Mouse (Mus musculus): ENCODE measurements at regions not wholly inside any gene's neighbourhood (a gene's known extent, or its start where the extent isn't known, plus 50 kb on each side); places are given as distances from the start of the nearest gene placed in this dataset.

- DNase-seq (ENCODE audit: low spot score) (peak; percentile 28), ATAC-seq (ENCODE audit: low read depth) (peak; percentile 74; the same call in 1 of the 2 replicates)
- 22% methylated on average over 12 of the region's 12 CpGs for WGBS
- Histone ChIP-seq H3K4me1 (ENCODE audit: control insufficient read depth, insufficient read depth, low read length) (no peaks in the 10 kb centered on the region), H3K9ac (ENCODE audit: low read depth, low read length) (no peak overlapping the region), H3K27ac (replicated peaks; ENCODE audit: low read depth, low read length) (no peak overlapping the region), H3K4me2 (ENCODE audit: low read depth, low read length) (no peak overlapping the region), H3K9me3 (ENCODE audit: control insufficient read depth, low read length) (no peaks in the 10 kb centered on the region), H3K36me3 (ENCODE audit: control insufficient read depth, insufficient read depth, low read length) (no peaks in the 10 kb centered on the region), H3K27me3 (replicated peaks; ENCODE audit: control insufficient read depth, insufficient read depth, low read length) (peaks cover 3% of the 10 kb centered on the region; the same call in 1 of the 2 replicates), H3K4me3 (ENCODE audit: low read depth, low read length) (no peak overlapping the region)
These were observed 281.5 kb downstream of the Insig2 start for GRCm38 (mm10) chr1:121050695-121051495.

GRCm38 (mm10) chr1:121051496-121052119 lies 280.8 kb downstream of the Insig2 start:
- no peak for DNase-seq (ENCODE audit: low spot score)
- no peaks in the 10 kb centered on the region for H3K9me3 ChIP-seq (ENCODE audit: control insufficient read depth, low read length)
- no peaks in the 10 kb centered on the region for H3K36me3 ChIP-seq (ENCODE audit: control insufficient read depth, insufficient read depth, low read length)
- H3K27ac ChIP-seq (replicated peaks; ENCODE audit: low read depth, low read length), result no peak overlapping the region
- H3K4me3 ChIP-seq (ENCODE audit: low read depth, low read length), result no peak overlapping the region
- H3K9ac ChIP-seq (ENCODE audit: low read depth, low read length), result no peak overlapping the region
- WGBS, result 37% methylated on average over 6 of the region's 6 CpGs
- no peaks in the 10 kb centered on the region for H3K4me1 ChIP-seq (ENCODE audit: control insufficient read depth, insufficient read depth, low read length)
- no peak overlapping the region for H3K4me2 ChIP-seq (ENCODE audit: low read depth, low read length)
- ATAC-seq (ENCODE audit: low read depth), result no peak
- peaks cover 3% of the 10 kb centered on the region; the same call in 1 of the 2 replicates for H3K27me3 ChIP-seq (replicated peaks; ENCODE audit: control insufficient read depth, insufficient read depth, low read length)

GRCm38 (mm10) chr1:121052120-121052501 lies 280.3 kb downstream of the Insig2 start:
- no peak for DNase-seq (ENCODE audit: low spot score)
- Histone ChIP-seq H3K4me3 (ENCODE audit: low read depth, low read length) (no peak overlapping the region), H3K27ac (replicated peaks; ENCODE audit: low read depth, low read length) (no peak overlapping the region)

GRCm38 (mm10) chr1:121053692-121054091 lies 278.7 kb downstream of the Insig2 start:
- WGBS, result 23% methylated on average over 11 of the region's 11 CpGs
- no peak overlapping the region for H3K27ac ChIP-seq (replicated peaks; ENCODE audit: low read depth, low read length)
- no peak overlapping the region for H3K4me2 ChIP-seq (ENCODE audit: low read depth, low read length)
- no peaks in the 10 kb centered on the region for H3K36me3 ChIP-seq (ENCODE audit: control insufficient read depth, insufficient read depth, low read length)
- H3K27me3 ChIP-seq (replicated peaks; ENCODE audit: control insufficient read depth, insufficient read depth, low read length), result peaks cover 3% of the 10 kb centered on the region; the same call in 1 of the 2 replicates
- H3K4me1 ChIP-seq (ENCODE audit: control insufficient read depth, insufficient read depth, low read length), result no peaks in the 10 kb centered on the region
- DNase-seq (ENCODE audit: low spot score), result peak; percentile 63
- 0 out of 2 replicates have a peak, but pooled peaks have one; percentile 33 for ATAC-seq (ENCODE audit: low read depth)
- H3K9ac ChIP-seq (ENCODE audit: low read depth, low read length), result no peak overlapping the region
- H3K9me3 ChIP-seq (ENCODE audit: control insufficient read depth, low read length), result no peaks in the 10 kb centered on the region
- H3K4me3 ChIP-seq (ENCODE audit: low read depth, low read length), result no peak overlapping the region

More at GRCm38 (mm10) chr1:121052120-121052501, 280.3 kb downstream of the Insig2 start:
- no peak for ATAC-seq (ENCODE audit: low read depth)
- no peaks in the 10 kb centered on the region for H3K4me1 ChIP-seq (ENCODE audit: control insufficient read depth, insufficient read depth, low read length)
- no peak overlapping the region for H3K9ac ChIP-seq (ENCODE audit: low read depth, low read length)
- 71% methylated on average over 5 of the region's 5 CpGs for WGBS
- H3K27me3 ChIP-seq (replicated peaks; ENCODE audit: control insufficient read depth, insufficient read depth, low read length), result peaks cover 3% of the 10 kb centered on the region; the same call in 1 of the 2 replicates
- no peaks in the 10 kb centered on the region for H3K36me3 ChIP-seq (ENCODE audit: control insufficient read depth, insufficient read depth, low read length)
- H3K4me2 ChIP-seq (ENCODE audit: low read depth, low read length), result no peak overlapping the region
- H3K9me3 ChIP-seq (ENCODE audit: control insufficient read depth, low read length), result no peaks in the 10 kb centered on the region

- Histone ChIP-seq H3K9me3 (ENCODE audit: control insufficient read depth, low read length) (no peaks in the 10 kb centered on the region), H3K27me3 (replicated peaks; ENCODE audit: control insufficient read depth, insufficient read depth, low read length) (no peaks in the 10 kb centered on the region), H3K4me1 (ENCODE audit: control insufficient read depth, insufficient read depth, low read length) (no peaks in the 10 kb centered on the region), H3K4me3 (ENCODE audit: low read depth, low read length) (no peak overlapping the region), H3K4me2 (ENCODE audit: low read depth, low read length) (no peak overlapping the region), H3K27ac (replicated peaks; ENCODE audit: low read depth, low read length) (no peak overlapping the region), H3K9ac (ENCODE audit: low read depth, low read length) (no peak overlapping the region), H3K36me3 (ENCODE audit: control insufficient read depth, insufficient read depth, low read length) (no peaks in the 10 kb centered on the region)
- DNase-seq (ENCODE audit: low spot score) (peak; percentile 24), ATAC-seq (ENCODE audit: low read depth) (no peak)
- WGBS, result 64% methylated on average over 1 of the region's 1 CpGs
These were observed 257.8 kb downstream of the Insig2 start for GRCm38 (mm10) chr1:121074569-121074968.

GRCm38 (mm10) chr1:121082839-121083238 lies 249.6 kb downstream of the Insig2 start:
- no peaks in the 10 kb centered on the region for H3K27me3 ChIP-seq (replicated peaks; ENCODE audit: control insufficient read depth, insufficient read depth, low read length)
- no peak overlapping the region for H3K9ac ChIP-seq (ENCODE audit: low read depth, low read length)
- WGBS, result 20% methylated on average over 5 of the region's 5 CpGs
- H3K36me3 ChIP-seq (ENCODE audit: control insufficient read depth, insufficient read depth, low read length), result no peaks in the 10 kb centered on the region
- H3K4me2 ChIP-seq (ENCODE audit: low read depth, low read length), result no peak overlapping the region
- H3K4me3 ChIP-seq (ENCODE audit: low read depth, low read length), result no peak overlapping the region
- no peaks in the 10 kb centered on the region for H3K9me3 ChIP-seq (ENCODE audit: control insufficient read depth, low read length)
- H3K27ac ChIP-seq (replicated peaks; ENCODE audit: low read depth, low read length), result no peak overlapping the region
- ATAC-seq (ENCODE audit: low read depth), result no peak
- DNase-seq (ENCODE audit: low spot score), result no peak
- 0 out of 2 replicates have a peak, but pooled peaks cover 7% of the 10 kb centered on the region for H3K4me1 ChIP-seq (ENCODE audit: control insufficient read depth, insufficient read depth, low read length)

- peak; percentile 43 for DNase-seq (ENCODE audit: low spot score)
- Histone ChIP-seq H3K4me1 (ENCODE audit: control insufficient read depth, insufficient read depth, low read length) (0 out of 2 replicates have a peak, but pooled peaks cover 7% of the 10 kb centered on the region), H3K4me2 (ENCODE audit: low read depth, low read length) (no peak overlapping the region), H3K9me3 (ENCODE audit: control insufficient read depth, low read length) (0 out of 2 replicates have a peak, but pooled peaks cover 6% of the 10 kb centered on the region), H3K9ac (ENCODE audit: low read depth, low read length) (no peak overlapping the region), H3K36me3 (ENCODE audit: control insufficient read depth, insufficient read depth, low read length) (no peaks in the 10 kb centered on the region), H3K27me3 (replicated peaks; ENCODE audit: control insufficient read depth, insufficient read depth, low read length) (no peaks in the 10 kb centered on the region), H3K27ac (replicated peaks; ENCODE audit: low read depth, low read length) (no peak overlapping the region), H3K4me3 (ENCODE audit: low read depth, low read length) (no peak overlapping the region)
- no peak for ATAC-seq (ENCODE audit: low read depth)
- WGBS, result 38% methylated on average over 2 of the region's 2 CpGs
These were observed 247.2 kb downstream of the Insig2 start for GRCm38 (mm10) chr1:121085101-121085727.

GRCm38 (mm10) chr1:121087124-121087887 lies 245.1 kb downstream of the Insig2 start:
- no peak overlapping the region for H3K4me3 ChIP-seq (ENCODE audit: low read depth, low read length)
- H3K9ac ChIP-seq (ENCODE audit: low read depth, low read length), result no peak overlapping the region
- no peaks in the 10 kb centered on the region for H3K27me3 ChIP-seq (replicated peaks; ENCODE audit: control insufficient read depth, insufficient read depth, low read length)
- 0 out of 2 replicates have a peak, but pooled peaks cover 7% of the 10 kb centered on the region for H3K4me1 ChIP-seq (ENCODE audit: control insufficient read depth, insufficient read depth, low read length)
- 0 out of 2 replicates have a peak, but pooled peaks have one; percentile 55 for ATAC-seq (ENCODE audit: low read depth)
- 32% methylated on average over 7 of the region's 7 CpGs for WGBS
- 0 out of 2 replicates have a peak overlapping the region, but pooled peaks have one; percentile 15 for H3K27ac ChIP-seq (replicated peaks; ENCODE audit: low read depth, low read length)
- no peaks in the 10 kb centered on the region for H3K36me3 ChIP-seq (ENCODE audit: control insufficient read depth, insufficient read depth, low read length)
- DNase-seq (ENCODE audit: low spot score), result peak; percentile 47
- H3K9me3 ChIP-seq (ENCODE audit: control insufficient read depth, low read length), result 0 out of 2 replicates have a peak, but pooled peaks cover 7% of the 10 kb centered on the region
- H3K4me2 ChIP-seq (ENCODE audit: low read depth, low read length), result no peak overlapping the region

Data from embryonic facial prominence, embryonic 14.5 days (tissue).